Mouse (Mus musculus) v-Abl transformed pro-B cells (cell line): ENCODE measurements around the gene Rpl18a.

Experiments used
- in situ Hi-C, 2 experiments: fragments of 400-800 bp; cut with MboI; formaldehyde crosslinking; loops; one replicate each; pipeline ENCODE4 v1.15.1; 2025; ENCODE audit not compliant: unreplicated experiment in 2 of 2

The Rpl18a gene

GRCm38 (mm10) chr8:70865350-70866000 lies 31.7 kb downstream of the Rpl18a start:
- in situ Hi-C loops = no loop called here

- in situ Hi-C loops = no loop called here
Measured at GRCm38 (mm10) chr8:70864712-70865221, 32.4 kb downstream of the Rpl18a start.

DNA sequence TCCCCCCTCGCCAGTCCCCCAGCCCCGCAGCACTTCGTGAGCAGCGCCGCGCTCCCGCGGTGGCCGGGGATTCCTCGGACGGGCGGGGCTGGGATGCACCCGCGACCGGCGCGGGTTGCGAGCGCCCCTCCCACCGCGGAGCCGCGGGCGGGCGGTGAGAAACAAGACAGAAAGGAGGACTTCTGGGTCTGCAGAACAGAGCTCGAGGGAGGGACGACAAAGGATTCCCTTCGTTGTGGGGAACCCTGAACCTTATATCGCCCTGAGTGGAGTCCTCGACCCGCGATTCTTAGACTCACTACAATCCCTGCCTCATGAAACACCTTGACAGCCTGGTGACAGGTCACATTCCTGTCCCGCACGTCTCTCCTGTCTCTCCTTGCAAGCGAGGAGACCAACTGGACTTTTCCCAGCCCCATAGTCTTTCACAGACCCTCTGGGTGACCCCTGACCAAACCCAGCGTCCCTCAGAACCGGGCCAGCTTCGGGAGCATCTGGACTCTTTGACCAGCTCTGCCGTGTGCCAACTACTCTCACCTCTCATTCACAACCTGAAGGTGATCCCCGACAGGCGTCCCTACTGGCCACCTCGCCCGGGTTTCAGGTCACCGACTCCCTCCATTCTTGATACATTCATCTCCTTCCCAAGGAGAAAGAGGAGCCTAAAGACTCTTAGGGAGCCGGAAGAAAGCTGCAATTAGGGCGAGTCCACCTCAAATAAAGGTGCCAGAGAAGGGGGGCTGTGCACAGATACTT lies 33.1 kb downstream of the Rpl18a start:
- in situ Hi-C loops = no loop called here

DNA sequence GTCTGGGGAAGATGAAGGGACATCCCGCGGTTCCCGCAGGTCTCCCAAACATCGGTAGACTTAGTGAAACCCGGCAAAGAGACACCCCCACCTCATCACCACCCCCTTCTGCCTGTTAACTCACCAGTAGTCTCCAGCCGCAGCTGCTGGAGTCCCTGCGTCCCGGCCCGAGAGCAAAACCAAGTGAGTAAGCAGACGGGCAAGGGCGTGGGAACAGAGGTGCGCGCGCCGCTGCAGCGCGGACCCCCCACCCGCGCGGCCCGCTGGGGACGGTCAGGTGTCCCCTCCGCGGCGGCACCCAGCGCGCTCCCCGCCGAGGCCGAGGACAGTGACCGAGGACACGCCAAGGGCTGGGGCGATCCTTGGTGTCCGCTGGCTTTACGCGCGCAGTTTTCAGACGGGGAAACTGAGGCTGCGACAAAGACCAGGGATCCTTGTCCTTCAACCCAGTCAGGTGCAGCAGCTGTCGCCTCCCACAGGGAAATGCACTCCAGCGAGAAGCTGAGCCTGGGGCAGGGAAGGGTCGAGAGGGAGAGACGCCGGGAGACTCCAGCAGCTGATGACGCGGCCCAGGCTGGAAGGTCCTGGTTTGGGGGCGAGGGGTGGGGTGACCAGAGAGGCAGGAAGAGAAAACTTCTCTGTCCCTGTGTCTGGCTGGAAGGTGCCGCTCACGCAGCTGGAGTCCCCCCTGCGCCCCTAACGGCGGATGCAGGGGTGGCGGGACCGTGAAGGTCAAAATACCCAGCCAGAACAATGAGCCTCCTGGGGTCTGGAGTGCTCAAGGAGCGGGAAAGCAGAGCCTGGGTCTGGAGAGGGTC lies 34.2 kb downstream of the Rpl18a start, which contains the start of gene Kcnn1:
TSS of gene Kcnn1 (minus strand) at position 435 of the 818 bp plus-strand sequence.
- in situ Hi-C loops = no loop called here

DNA sequence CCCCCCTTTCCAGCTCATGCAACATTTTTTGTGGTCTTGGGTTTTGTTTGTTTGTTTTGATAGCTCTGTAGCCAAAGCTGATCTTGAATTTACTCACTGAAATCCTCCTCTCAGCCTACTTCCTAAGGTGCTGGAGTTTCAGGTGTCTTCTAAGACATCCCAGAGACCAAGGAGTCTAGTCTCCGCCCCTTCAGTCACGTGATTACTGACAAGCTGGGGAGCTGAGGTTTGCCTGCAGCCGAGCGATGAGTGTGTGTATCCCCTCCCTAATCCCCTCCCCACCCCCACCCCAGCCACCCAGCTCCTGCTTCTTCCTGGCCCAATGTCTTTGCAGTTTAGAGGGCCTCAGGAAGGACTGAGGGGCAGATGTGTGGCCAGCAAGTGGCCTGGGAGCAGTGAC lies 39.7 kb downstream of the Rpl18a start:
- in situ Hi-C loops = no loop called here

DNA sequence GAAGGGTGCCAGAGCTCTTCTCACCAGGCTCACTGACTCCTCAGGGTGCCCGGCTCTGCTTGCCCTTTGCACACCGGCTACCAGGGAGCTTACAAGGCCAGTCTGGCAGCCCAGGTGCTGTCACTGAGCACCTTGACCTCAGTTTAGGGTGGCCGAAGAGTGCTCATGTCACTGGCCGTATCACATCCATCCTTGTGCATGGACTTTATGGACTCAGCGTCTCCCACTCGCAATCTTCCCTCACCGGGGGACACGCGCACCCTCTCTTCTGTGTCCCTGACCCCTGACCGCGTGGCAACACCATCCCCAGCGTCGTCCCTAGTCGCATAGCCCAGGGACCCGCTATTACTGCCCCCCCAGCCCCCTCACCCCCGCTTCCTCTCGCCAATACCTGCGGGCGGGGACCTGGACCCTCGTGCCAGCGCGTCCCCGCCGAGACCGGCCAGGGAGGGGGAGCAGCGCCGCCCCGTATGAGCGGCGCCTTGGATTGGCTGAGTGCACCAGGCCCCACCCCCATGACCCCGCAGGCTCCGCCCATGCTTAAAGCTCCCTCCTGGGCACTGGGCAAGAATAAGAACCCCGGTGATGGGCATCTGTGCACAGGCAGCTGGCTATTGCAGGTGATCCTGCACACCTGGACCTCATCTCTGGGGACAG lies 40.5 kb downstream of the Rpl18a start:
- in situ Hi-C loops = no loop called here

DNA sequence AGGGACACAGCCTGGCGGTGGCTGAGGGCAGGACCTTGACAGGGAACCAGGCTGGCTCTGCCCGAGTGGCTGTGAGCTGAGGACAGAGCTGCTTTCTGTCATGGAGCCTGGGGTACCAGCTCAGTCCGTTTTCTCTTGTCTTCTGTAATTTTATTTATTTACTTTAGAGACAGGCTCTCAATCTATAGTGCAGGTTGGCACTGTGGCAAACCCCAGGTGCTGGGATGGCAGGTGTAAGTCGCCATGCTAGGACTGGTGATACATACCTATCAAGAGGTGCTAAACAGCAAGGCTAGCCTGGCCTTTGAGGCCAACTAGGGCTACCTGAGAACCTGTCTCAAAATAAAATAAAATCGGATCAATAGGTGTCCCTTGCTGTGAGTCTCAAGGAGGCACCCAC lies 41.2 kb downstream of the Rpl18a start:
- in situ Hi-C loops = no loop called here

DNA sequence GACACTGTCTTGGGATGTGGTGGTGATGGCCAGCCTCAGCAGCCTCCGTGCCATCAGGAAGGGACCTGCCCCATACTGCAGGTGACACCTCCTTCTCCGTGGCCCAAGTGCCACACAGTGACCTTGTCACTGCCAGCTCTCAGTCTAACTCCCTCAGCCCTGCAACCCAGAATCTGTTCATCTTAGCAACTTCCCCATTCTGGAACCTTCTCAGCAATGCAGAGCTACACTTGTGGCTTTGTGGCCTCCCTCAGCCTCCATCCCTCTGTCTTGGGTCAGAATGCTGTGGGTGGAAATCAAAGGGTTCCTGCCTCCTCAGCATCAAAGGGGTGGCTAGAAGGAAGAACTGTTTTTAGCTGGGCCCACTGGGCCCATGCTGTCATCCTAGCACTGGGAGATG lies 43.3 kb downstream of the Rpl18a start:
- in situ Hi-C loops = no loop called here

DNA sequence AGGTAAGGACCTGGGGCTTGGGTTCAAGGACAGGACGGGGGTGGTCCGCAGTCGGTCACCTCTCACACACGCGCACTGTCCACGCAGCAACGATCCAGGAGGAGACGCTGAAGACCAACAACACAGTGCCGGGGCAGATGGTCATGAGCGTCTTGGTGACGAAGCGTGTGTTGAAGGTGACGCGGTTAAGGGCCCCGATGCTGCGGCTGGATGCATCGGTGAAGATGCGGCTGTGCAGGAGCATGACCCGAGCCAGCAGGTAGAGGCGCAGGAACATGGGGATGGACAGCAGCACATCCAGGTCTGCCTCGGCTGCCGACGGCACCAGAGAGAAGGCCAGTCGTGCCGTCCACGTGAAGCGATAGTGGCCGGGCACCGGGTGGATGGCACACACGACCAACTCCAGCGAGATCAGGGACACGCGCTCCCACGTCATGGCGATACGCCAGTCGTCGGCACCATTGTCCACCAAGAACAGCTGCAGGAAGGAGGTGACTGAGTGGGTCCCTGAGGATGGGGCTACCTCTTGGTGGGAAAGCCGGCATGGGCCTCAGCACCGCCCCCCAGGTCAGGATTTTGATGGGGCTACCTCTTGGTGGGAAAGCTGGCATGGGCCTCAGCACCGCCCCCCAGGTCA lies 44.5 kb downstream of the Rpl18a start:
- in situ Hi-C loops = no loop called here

- in situ Hi-C loops = no loop called here
Measured at GRCm38 (mm10) chr8:70851837-70852236, 45.4 kb downstream of the Rpl18a start.

DNA sequence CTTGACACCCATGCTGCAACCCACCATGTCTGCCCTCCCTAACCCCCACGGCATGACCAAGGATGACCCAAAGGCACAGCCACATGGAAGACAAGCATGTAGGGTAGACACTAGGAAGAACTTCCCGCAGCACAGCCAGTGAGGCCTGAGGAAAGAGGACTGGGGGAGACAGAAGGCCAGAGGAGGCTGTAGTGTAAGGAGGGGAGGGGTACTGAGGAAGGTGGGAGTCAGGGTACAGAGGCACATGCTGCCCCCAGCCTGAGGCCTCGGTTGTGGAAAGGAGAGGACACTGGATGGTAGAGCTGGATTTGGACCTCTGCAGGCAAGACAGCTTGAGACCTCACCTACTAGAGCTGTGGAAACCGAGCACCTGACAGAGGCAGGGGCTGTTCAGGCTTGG lies 46.3 kb downstream of the Rpl18a start:
- in situ Hi-C loops = no loop called here

- in situ Hi-C loops = no loop called here
Measured at GRCm38 (mm10) chr8:70850132-70850845, 46.9 kb downstream of the Rpl18a start.

GRCm38 (mm10) chr8:70849333-70849990 lies 47.8 kb downstream of the Rpl18a start:
- in situ Hi-C loops = loop anchor here (10.0 kb wide), 1 partner anchor 235 kb away; the partner anchor contains the start of gene Lrrc25 (in 2 of the 2)

GRCm38 (mm10) chr8:70846371-70847154 lies 50.6 kb downstream of the Rpl18a start:
- in situ Hi-C loops = loop anchor here (10.0 kb wide), 1 partner anchor 232 kb away; the partner anchor contains the start of gene Lrrc25 (in 2 of the 2)

DNA sequence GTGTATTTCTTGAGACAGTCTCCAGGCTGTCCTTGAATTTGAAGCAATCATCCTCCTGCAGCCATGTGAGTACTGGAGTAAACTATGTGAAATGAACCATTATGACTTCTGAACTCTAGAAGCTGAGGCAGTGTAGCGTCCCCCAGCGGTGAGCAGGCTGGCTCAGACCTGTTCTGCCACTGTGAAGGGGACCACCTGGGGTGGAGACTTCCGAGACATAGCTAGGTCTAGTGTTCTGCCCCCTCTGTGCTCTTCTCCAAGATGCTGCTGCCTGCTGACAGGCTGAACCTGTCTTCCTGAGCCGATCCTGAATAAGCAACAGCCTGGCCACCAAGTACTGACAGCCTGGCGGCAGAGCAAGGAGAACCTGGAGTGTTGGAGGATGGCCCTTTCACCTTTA lies 52.1 kb downstream of the Rpl18a start:
- in situ Hi-C loops = loop anchor here (10.0 kb wide), 1 partner anchor 230 kb away; the partner anchor contains the start of gene Lrrc25 (in 2 of the 2)
